Mouse (Mus musculus) CD4-positive, CD25-positive, alpha-beta regulatory T cell, adult 2 months (primary cell): Measurements from ENCODE around the gene Cdk18.
"Not testable (repeated sequence)": the region's sequence is repeated elsewhere in the genome, so short reads cannot be mapped to it uniquely, and the experiment has no call there.

Source experiments
- DNase-seq: peaks from one replicate; pipeline ENCODE4 v3.0.0-alpha.2; 2012; ENCODE audit warnings: low read depth, low spot score

Gene Cdk18

GRCm38 (mm10) chr1:132139416-132139864 lies at the start of gene Cdk18:
Gene Cdk18 (minus strand): TSS chr1:132139684.
- DNase-seq, result no peak

GRCm38 (mm10) chr1:132189231-132189630 lies 49.7 kb upstream of the Cdk18 start:
- no peak for DNase-seq

- no peak for DNase-seq
Measured at GRCm38 (mm10) chr1:132188442-132189066, 49.1 kb upstream of the Cdk18 start.

GRCm38 (mm10) chr1:132186303-132186702 lies 46.8 kb upstream of the Cdk18 start:
- DNase-seq, result no peak

GRCm38 (mm10) chr1:132171619-132172018 lies 32.1 kb upstream of the Cdk18 start:
- no peak for DNase-seq

GRCm38 (mm10) chr1:132170698-132171097 lies 31.2 kb upstream of the Cdk18 start:
- no peak for DNase-seq

GRCm38 (mm10) chr1:132168115-132168767 lies 28.8 kb upstream of the Cdk18 start:
- DNase-seq, result peak; percentile 25

GRCm38 (mm10) chr1:132165859-132166258 lies 26.4 kb upstream of the Cdk18 start:
- DNase-seq, result peak; percentile 49

GRCm38 (mm10) chr1:132164780-132165518 lies 25.5 kb upstream of the Cdk18 start:
- DNase-seq, result no peak

- DNase-seq, result not testable (repeated sequence)
Measured at GRCm38 (mm10) chr1:132162618-132163017, 23.1 kb upstream of the Cdk18 start.

- no peak for DNase-seq
Measured at GRCm38 (mm10) chr1:132161211-132161880, 21.9 kb upstream of the Cdk18 start.

- DNase-seq, result no peak
Measured at GRCm38 (mm10) chr1:132159681-132160080, 20.2 kb upstream of the Cdk18 start.

- no peak for DNase-seq
Measured at GRCm38 (mm10) chr1:132158741-132159140, 19.3 kb upstream of the Cdk18 start.

GRCm38 (mm10) chr1:132157808-132158207 lies 18.3 kb upstream of the Cdk18 start:
- no peak for DNase-seq

GRCm38 (mm10) chr1:132157016-132157781 lies 17.7 kb upstream of the Cdk18 start:
- peak; percentile 82 for DNase-seq

GRCm38 (mm10) chr1:132155737-132156136 lies 16.3 kb upstream of the Cdk18 start:
- DNase-seq, result peak; percentile 90

- DNase-seq, result no peak
Measured at GRCm38 (mm10) chr1:132153691-132154090, 14.2 kb upstream of the Cdk18 start.

GRCm38 (mm10) chr1:132153086-132153690 lies 13.7 kb upstream of the Cdk18 start:
- no peak for DNase-seq

GRCm38 (mm10) chr1:132151908-132152307 lies 12.4 kb upstream of the Cdk18 start:
- DNase-seq, result no peak

- no peak for DNase-seq
Measured at GRCm38 (mm10) chr1:132150817-132151601, 11.5 kb upstream of the Cdk18 start.
